Mouse (Mus musculus): ENCODE results near the gene Cxcl2.

Gene Cxcl2

DNA sequence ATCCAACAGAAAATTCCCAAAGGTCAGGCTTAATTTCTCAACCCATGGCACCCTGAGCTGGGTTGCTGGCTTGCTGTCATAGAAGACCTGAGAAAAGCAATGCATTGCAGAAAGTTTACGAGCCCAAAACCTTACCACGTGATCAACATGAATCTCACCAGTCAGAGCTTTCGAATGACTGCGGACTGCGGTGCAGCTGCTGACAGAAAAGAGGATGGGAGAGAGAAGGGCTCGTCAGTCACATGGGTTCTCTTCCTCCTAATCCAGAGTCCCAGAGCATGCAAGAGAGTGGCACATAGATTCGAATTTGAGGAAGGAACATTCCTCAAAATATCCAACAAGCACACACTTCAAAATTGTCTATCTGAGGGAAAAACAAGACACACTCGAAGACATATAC lies 9.4 kb upstream of the Cxcl2 start:
- DNase-seq (ENCODE audit: low spot score in 2 of 2), result no peak

DNA sequence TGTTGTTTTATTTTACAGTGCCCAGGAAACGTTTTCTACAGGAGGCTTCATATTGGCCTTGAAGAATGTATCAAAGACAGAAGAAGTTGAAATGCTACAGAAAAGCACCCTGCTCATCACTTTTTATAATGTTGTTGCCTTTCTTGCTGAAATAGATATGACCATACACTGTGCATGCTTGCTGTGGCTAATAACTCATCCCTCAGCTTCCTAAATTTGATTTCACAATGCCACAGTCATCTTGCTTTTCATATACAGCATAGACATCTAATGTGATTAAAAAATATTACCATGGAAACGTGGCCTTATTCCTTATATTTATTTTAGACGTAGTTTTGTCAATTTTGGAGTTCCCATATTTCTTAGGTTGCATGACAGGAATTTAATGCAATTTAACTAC lies 6.2 kb upstream of the Cxcl2 start:
- no peak for DNase-seq (ENCODE audit: low spot score in 2 of 2)

DNA sequence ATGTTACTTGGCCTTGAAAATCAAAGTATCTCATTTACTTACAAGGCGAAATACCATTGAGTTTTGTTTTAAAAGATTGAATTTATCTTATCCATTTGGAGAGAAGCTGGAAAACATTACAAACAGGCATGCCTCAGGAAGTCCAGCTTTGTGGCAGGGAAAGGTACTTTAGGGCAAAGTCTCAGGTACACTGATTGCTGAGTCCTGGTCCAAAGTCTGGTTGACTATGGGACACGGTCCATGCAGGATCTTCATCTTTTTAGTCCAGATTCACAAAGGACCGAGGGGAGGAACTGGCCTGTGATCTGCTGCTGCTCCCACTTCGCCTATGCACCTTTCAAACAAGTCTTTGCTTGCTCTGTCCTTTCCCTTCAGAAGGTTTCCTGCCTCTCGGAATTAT lies 4.4 kb upstream of the Cxcl2 start:
- DNase-seq (ENCODE audit: low spot score in 2 of 2), result no peak

DNA sequence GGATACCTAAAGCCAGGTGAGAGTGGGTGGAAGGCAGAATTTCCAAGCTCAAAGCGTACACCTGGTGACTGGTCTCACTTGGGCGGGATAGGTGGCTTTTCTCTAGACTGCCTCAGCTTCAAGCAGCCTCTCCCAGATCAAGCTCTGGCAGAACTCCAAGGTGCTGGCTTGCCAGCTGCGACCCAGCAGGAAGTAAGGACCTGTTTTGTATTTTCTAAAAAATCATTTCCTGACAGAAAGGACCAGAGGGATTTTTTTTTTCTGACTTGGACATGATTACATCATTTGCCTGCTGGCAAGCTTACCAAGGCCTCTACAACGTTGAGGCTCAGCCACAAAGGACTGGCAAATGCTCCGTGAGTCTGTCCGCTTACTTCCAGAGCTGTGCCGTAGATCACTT lies 3.5 kb upstream of the Cxcl2 start:
- no peak for DNase-seq (ENCODE audit: low spot score in 2 of 2)

DNA sequence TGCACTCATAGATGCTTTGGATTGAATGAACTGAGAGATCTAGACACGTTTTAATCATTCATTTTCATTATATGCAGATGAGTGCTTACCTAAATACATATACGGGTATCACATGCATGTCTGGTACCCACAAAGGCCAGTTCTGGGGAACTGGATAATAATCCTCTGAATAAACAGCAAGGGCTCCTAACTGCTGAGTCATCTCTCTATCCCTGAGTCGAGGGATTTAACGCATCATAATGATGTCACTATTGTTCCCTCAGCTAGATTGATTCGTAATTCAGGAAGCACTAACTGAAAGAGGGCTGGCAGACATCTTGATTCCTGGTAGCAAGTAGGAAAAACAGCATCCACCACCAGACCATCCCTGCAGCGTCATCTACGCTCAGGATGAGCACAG lies 3.0 kb upstream of the Cxcl2 start:
- no peak for DNase-seq (ENCODE audit: low spot score in 2 of 2)

DNA sequence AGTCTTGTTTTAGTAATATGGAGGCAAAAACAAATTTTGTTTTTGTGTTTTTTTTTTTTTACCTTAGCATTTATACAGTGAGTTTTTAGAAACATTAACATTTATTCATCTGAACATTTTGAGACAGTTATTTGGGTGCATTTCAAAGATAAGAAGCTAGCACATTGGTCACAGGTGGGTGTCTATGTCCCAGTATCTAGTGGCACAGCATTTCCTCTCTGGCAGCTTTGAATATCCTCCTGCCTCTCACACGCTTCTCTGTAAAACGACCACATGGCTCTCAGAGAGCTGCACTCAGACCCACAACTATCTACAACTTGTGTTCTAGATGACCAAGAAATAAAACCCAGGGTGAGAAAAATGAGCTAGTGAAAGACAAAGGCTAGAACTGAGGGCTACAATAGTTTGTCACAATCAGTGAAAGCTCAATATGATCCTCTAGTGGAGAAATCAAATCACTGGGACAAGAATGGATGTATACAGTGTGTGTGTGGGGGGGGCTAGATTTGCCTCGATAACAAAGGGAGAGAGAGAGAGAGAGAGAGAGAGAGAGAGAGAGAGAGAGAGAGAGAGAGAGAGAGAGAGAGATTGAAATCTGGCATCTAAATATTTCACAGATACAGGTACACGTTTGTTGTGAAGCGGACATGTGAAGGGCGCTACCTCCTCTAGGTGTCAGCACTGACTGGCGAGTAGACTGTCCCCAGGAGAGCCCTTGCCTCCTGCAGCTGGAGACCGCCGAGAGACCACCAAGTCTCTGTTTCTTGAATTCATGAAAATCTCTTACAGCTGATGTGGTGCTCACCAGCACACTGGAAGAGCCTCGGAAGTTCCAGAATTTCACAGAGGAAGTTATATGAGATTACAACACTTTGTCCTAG lies 1.1 kb upstream of the Cxcl2 start:
- no peak for DNase-seq (ENCODE audit: low spot score in 2 of 2)

DNA sequence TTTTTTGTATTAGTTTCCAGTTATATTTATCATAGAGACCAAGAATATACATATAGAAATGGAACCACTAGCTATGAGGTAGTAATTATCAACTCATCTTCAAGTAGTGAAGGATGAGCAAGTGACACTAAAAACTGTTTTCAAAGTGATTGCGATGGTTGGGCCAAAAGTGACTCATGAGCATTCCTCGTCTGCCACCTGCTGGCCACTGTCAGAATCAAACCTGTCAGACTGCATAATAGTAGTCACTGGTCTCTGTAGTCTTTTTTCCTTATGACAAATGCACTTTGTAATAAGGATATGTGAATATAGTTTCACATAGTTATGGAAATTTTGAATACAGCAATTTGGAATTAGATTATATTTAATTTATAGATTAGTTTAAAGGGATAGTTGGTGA lies 5.3 kb downstream of the Cxcl2 start:
- DNase-seq (ENCODE audit: low spot score in 2 of 2), result peak in 1 of 2 experiments; percentile 30

DNA sequence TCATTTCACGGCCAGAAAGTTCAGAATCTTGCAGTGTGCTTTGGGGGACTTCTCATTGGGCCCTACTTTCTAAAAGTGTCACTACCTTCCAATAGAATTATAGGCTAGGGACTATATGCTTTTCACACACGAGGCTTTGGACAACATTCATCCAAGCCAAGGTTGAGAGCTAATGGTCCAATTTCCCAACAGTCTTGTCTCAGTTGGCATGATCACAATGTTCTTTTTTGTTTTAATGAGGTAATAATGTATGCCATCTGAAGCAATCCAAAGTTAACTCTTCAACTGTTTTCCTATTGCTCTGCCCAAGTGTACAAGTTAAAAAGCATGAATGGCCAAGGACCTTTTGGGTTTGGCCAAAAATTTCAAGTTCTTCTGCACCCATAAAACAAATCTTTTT lies 15.8 kb downstream of the Cxcl2 start:
- DNase-seq (ENCODE audit: low spot score in 2 of 2), result no peak

DNA sequence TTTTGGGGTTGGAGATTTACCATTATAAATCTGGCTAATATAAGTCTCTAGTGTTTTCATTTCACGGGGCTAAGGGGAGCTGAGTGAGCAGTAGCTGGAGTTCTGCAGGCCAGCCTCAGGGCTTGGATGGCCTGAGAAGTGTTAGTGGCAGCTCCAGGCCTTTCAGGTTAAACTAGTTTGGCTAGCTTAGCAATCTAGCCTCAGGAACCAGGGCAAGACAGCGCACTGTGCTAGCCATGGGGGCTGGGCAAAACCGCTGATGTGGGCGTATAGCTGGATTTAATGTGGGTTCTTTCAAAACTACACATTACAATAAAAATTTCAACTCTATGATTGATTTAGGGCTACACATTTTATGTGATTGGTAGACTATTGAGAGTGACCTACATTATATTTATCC lies 19.3 kb downstream of the Cxcl2 start:
- DNase-seq (ENCODE audit: low spot score in 2 of 2), result no peak

DNA sequence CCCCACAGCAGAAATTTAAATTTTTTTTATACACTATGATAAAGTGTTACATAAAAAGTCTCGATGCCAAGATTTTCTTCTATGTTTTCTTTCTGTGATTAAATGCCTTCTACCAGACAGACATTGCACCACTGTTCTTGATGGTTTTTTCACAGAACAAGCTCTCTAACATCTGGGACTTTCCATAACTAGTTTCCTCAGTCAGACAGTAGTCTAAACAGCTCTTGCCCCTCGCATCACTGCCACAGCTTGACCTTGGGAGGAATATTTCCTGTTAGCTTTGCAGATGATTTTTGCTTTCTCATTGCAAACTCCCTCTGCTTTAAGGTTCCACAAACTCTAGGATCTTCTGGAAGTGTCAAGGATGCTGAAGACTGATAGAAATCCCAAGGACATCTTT lies 26.9 kb downstream of the Cxcl2 start:
- DNase-seq (ENCODE audit: low spot score in 2 of 2), result no peak

DNA sequence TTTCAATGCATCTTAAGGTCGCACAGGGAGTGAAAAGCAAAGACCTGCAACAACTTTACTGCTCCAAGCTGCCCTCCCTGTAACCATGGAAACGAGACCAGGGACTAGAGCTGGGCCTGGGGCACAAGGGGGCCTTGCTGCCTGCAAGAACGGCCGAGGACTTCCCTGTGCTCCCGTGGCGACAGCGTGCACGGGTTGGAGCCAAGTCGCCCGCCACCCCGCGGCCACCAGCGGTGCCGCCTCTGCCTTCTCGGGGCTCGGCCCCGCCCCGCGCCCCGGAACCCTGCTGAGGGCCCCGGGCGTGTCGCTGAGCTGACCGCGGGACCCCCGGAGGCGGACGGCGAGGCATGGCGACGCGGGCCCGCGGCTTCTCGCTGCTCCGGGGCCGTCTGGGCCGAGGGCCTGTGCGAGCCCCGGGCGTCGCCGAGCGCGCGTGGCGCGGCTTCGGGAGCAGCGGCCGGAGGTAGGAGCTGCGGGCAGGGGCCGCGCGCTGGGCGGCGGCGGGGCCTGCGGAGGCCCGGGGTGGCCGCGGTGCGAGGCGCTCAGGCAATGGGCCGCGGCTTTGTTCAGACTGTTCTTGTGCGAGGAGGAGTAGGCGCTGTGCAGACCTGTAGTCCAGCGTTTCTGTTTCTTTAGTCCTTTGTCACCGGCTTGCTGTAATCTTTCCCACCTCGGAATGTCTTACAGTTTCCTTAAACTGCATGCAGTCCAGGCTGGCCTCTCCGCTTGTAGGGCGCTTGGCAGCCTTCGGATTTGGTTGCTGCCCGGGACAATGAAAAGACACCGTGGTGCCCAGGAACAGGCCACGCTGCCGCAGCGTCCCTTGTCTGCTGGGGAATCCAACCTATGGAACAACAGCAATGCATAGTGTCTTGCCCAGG lies 27.5 kb downstream of the Cxcl2 start, which contains the start of gene Mthfd2l:
Gene Mthfd2l (plus strand): TSS at position 147 of the 881 bp plus-strand sequence.
- peak; percentile 71 to 73 for DNase-seq (ENCODE audit: low spot score in 2 of 2)

DNA sequence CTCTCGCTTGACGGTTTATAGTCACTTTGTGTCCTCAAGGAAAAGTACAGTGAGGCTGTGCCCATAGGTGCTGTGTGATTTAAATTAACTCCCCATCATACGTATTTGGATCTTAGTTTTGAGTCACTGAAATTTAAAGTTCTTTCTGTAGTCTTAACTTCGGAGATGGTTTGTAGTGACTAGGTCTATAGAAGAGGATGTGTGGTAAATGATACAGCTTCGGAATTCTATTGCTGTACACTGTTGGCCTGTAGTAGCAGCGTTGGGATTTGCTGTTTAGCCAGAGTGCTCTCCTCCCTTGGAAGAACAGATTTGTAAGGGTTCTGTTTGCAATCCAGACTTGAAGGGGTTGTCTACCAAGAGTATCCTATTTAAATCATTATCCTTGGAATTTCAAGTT lies 28.2 kb downstream of the Cxcl2 start:
- DNase-seq (ENCODE audit: low spot score in 2 of 2), result no peak

DNA sequence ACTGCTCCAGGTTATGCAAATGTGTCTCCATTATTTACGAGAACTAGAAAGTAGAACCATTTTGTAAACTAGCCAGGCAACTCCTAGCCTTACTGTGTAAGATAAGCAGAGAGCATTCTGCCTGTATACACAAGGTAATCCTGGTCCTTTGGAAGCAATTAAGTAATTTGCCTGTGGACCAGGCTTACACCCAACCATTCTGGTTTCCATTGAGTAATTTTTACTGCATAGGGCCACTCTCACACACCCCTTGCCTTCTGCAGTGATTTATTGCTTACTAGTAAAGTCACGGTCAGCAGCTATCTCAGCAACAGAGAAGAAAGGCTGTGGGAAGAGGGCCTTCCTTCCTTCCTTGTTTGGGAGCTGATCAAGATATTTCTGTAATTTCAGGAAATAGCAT lies 33.0 kb downstream of the Cxcl2 start:
- no peak for DNase-seq (ENCODE audit: low spot score in 2 of 2)

DNA sequence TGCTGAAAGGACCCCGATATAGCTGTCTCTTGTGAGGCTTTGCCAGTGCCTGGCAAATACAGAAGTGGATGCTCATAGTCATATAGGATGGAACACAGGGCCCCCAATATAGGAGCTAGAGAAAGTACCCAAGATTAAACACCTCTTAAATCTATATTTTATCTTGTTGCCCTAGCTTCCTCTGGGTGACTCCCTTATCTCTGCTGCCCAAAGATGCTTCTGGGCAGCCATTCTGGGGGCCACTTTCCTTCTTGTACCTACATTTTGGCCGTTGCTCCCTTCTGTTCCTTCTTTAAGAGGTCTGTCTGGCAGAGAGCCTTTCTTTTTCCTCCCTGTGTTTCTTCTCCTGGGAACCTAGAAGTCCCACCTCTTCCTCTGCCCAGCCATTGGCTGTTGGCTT lies 41.8 kb downstream of the Cxcl2 start:
- DNase-seq (ENCODE audit: low spot score in 2 of 2), result no peak

DNA sequence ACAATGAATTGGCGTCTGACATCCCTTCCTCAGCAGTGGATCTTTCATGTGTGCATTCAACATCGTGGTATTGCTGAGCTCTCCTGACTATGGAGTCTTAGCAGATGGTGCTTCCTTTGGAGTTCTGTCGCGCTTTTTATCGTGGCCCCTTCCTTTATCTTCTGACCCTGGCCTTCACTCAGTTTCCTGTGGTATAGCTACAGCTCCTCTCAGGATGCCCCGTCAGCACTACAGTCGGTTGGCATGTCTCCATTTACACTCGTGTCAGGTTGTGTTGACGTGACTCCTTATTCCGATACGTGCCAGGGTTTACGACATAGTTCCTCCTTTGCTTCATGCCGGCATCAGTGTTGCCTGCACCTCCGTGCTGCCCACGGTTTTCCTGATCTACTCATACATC lies 45.8 kb downstream of the Cxcl2 start:
- no peak for DNase-seq (ENCODE audit: low spot score in 2 of 2)

DNA sequence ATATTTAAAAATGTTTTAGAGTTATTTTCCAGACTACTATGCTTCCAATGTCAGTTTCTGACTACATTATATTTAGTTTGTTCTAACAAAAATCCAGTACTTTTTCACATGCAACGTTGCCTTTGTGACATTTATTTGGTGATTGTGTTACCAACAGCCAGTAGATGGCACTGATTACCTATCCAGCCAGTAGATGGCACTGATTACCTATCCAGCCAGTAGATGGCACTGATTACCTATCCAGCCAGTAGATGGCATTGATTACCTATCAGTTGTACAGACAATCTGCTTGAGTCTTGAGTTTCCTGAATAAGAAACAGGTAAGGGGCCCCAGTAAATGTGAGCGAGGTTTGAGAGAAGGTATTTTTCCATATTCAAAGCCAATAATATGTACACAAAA lies 47.8 kb downstream of the Cxcl2 start:
- peak; percentile 38 to 49 for DNase-seq (ENCODE audit: low spot score in 2 of 2)

DNA sequence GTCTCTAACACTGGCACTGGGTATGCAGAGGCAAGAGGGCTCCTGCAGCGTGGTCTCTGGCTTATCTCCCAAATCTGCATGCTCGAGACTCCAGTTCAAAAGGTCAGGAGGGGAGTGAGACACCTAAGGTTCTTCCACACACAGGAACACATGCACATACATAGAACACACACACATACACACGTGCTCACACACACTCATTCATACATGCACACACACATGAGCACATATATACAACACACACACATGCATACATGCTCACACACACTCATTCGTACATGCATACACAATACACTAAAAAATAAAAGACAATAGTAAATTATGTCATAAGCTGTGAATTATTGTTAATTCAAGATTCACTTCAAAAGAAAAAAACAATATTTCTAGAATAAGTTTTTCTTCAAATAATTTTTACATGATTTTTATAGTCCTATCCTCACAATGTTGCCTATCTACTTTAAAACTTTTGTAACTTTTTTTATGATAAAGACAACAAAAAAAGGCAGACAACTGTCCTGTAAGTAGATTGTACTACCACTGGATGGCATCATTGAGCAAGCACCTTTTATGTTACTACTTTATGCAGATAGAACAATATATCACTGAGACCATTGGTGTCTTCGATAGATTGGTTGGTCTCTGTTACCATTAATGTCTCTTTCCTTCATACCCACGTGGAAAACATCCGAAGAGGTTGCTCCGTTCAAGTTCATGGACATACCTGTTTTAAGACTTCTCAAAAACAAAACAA lies 49.2 kb downstream of the Cxcl2 start:
- DNase-seq (ENCODE audit: low spot score in 2 of 2), result no peak

Measured in spleen, postnatal 36 days (tissue).